Mouse (Mus musculus) cerebral cortex, adult 2 months (tissue): ENCODE data around the gene Zfp13.

Source experiments
- WGBS: fragments of 180-500 bp; shearing (Covaris S2); methylation state at CpG from one replicate; pipeline ENCODE4 v1.1.7; 2018; 5-methylcytosine and 5-hydroxymethylcytosine counted together

Gene Zfp13

DNA sequence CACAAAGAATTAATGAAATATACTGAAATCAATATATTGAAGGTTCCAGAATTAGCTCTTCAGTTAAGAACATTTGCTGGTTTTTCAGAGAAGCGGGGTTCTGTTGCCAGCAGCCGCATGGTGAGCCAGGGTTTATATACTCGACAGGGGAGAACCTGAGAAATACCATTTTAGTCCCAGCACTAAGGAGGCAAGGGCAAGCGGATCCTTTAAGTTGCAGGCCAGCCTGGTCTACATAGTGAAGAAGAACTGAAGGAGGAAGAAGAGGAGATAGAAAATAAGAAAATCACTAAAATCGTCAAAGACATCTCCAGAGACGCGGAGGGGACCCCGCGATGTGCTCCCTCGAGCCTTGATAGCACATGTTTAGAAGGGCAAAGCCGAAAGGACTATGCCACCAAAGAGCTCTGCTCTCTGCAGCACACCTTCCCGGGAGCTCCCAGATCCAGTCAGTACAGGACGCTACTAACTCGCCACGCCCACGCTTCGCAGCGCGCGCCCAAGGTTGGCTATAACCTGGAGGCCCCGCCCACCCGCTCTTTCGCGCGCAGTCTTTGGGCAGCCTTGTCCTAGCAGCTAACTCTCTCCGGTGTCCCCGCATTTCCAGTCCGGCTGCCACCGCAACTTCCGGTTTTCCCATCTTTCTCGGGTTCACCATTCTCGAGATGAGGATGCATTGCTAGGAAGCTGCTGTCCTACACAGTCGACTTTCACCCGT is 6.9 kb downstream of the Zfp13 start:
- 4% methylated on average over 34 of the region's 34 CpGs for WGBS

DNA sequence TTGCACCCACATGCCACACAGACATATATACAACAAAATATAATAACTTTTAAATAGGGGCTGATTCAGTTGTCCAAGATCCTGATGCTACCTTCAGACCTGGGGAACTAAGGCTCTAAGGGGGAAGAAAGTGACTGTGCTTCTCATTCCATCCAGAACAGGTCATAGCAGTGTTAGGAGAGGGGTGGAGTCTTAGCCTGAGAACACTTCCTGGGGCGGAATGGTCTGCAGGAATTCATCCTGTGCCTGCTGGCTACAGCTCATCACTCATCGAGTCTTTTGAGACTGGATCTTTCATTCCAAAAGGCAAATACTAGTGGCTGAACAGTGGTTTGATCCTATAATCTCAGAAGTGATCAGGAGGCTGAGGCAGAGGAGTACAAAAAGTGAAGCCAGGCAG is 12.0 kb downstream of the Zfp13 start:
- WGBS, result 60% methylated on average over 2 of the region's 2 CpGs

DNA sequence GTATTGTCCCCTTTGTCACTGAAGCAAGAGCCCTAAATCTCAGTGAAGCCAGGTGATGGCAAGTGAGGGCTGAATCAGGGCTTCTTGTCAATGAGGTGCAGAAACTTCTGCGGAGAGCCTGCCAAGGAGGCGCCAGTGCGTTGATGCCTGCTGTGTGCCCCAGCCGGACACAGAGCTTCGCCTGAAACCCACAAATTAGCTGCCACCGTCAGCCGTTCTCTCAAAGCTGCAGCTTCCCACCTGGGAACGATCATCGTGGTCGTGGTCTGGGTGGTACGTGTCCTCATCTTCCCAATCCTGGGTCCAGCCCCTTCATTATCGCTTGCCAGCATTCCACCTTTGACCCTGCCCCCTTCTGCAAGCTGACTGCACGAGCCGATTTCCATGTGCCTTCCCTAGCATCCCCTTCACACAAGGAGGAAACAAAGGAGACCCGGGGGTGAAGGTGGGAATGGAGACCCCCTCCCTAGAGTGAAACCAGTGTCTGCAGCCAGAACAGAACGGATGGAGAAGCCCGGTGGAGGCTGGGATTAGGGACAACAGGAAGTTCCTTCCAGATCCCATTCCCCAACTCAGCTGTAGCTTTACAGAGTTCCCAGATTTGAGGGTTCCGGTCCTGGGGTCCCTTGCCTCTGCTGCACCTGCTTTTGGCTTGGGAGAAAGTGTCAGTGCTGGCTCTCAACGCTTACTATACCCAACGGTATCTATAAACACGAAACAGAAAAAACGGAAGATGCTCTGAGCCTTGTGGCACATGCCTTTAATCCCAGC is 13.4 kb downstream of the Zfp13 start:
- 0% methylated on average over 22 of the region's 22 CpGs for WGBS

DNA sequence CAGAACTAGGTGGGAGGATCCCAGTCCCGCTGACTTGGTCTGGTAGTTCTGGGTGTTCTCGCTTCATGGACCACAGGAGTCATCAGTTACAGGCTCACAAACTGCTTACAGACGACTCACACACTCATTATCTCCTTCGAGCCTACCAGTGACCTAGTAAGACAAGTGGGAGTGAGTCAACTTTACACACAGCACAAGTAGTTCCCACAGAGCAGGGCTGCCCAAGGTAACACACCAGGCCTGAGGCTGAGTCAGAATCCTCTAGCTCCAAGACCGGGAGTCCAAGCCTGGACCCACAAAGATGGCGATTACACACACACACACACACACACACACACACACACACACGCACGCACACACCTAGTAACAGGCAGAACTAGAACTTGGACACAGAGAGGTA is 14.5 kb downstream of the Zfp13 start:
- WGBS, result 83% methylated on average over 8 of the region's 8 CpGs

DNA sequence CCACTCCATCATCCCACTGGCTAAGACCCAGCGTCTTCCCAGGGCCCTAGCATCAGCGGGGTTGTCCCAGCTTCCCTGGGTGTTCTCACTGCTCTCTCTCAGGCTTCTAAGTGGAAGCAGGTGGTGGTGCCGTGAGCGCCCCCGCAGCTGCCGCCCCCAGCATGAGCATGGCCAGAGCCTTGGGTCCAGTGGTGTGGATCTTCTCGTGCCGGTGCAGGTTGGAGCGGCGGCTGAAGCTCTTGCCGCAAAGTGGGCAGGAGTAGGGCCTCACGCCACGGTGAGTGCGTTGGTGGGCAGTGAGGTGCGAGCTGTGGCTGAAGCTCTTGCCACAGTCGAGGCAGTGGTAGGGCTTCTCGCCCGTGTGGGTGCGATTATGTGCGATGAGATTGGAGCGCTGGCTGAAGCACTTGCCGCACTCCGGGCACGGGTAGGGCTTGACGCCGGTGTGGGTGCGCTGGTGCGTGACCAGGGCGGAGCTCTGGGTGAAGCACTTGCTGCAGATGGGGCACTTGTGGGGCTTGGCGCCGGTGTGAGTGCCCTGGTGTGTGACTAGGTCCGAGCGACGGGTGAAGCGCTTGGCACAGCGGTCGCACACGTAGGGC is 23.2 kb downstream of the Zfp13 start:
- WGBS, result 94% methylated on average over 38 of the region's 38 CpGs

DNA sequence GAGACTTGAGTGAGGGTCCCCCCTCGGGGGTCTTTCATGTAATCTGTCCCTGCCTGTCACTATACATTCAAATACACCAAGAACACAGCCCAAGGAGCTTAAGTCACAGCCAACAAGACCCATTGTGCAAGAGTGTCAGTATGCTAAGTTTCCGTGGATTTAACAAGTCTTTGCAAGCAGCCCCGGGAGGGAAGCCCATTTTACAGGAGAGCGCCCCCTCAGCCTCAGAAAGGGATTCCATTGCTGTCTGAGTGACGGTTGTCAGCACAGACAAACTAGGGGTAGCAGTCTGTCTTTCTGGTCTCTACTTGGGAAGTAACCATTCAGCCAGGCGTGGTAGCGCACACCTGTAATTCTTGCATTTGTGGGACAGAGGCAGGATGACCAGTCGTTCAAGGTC is 25.2 kb downstream of the Zfp13 start:
- 95% methylated on average over 8 of the region's 8 CpGs for WGBS

DNA sequence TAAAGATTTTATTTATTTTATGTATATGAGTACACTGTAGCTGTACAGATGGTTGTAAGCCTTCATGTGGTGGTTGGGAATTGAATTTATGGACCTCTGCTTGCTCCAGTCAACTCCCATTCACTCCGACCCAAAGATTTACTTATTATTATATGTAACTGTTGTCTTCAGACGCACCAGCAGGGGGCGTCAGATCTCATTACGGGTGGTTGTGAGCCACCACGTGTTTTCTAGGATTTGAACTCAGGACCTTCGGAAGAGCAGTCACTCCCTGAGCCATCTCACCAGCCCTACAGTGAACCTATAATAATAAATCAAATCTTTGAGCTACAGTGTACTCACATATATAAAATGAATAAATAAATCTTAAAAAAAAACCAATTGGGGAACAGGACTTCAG is 27.2 kb downstream of the Zfp13 start:
- 85% methylated on average over 6 of the region's 6 CpGs for WGBS

DNA sequence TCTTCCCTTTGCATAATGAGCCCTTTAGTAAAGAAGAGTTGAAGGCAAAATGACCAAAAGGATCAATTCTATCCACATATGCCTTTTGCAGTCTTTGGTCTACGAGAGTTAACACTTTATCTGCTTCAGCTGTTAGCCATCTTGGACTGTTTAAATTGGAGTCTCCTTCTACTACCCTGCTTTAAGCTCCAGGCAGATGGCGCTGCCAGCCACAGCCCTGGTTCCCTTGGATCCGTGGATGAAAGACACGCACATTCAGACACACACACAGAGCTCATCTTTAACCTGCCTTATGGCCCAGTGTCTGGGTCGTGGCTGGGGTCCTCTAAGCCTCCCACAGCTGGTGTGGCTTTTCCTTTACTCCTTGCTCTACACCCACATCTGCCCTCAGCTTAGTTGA is 28.2 kb downstream of the Zfp13 start:
- WGBS, result 8% methylated on average over 5 of the region's 5 CpGs

DNA sequence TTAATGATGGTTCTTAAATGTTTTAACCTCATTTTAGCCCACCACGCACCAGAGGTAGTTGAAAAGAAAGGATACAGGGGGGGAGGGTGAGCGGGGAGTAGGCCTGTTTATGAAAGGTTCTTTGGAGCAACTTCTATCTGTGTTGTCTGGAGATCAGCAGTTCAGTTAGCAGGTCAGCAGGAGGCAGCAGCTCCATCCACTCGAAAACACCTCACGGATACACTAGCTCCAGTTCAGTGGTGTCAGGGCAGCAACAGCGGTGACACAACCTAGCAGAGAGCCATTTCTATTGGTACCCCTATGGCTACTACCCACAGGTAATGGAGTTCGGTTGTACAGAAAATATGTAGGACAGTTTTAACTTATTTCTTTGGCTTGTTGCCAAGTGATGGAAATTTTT is 29.3 kb downstream of the Zfp13 start:
- WGBS, result 34% methylated on average over 6 of the region's 6 CpGs

DNA sequence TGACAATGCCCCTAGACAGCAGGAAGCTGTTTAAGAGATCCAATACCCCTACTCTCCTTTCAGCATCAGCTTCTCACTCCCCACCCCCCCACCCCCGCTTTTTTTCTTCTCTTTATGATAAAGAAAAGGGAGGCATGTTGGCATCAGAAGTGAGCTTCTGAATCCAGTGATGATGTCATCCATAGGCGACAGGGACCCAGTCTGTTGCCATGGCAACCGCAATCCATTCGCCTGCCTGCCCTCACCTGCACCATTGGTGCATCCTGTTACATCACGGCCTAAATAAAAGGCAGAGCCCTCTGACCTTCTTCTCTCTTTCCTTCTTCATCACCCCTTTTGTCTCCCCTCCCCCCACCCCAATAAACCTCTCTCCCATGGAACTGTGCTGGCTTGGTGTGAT is 30.9 kb downstream of the Zfp13 start:
- 23% methylated on average over 5 of the region's 5 CpGs for WGBS

DNA sequence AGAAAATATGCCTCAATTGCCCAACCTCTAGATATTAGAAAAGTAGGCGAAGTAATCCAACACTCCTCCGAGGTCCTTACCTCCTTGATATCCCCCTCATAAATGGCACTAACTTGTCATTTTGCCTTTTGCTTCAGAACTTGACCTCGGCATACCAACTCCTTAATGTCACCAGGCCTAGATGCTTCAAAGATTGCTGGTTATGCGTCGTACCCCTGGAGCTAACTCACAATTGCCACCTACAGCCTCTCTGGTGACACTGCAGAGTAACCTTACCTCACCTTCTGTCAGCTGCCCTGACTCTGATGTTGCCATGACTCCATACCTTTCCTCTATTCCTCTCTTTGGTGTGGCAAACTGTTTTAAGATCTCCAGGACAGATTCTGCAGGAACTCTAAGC is 32.5 kb downstream of the Zfp13 start:
- 57% methylated on average over 5 of the region's 5 CpGs for WGBS

DNA sequence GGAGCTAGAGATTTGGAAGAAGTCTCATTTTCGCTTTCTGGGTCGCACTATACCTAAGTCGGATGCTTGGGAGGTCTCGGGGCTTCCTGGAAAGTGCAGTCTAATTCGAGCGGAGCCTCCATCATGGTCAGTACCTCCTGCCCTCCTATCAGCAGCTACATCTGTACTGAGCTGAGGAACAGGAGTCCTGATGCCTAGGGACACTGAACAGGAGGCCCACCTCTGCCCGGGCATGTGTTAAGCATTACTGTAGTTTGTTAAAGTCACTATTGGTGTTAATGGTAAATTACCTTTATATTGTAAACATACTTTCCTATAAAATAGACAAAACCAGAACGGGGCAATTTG is 34.9 kb downstream of the Zfp13 start:
- WGBS, result 2% methylated on average over 8 of the region's 8 CpGs

DNA sequence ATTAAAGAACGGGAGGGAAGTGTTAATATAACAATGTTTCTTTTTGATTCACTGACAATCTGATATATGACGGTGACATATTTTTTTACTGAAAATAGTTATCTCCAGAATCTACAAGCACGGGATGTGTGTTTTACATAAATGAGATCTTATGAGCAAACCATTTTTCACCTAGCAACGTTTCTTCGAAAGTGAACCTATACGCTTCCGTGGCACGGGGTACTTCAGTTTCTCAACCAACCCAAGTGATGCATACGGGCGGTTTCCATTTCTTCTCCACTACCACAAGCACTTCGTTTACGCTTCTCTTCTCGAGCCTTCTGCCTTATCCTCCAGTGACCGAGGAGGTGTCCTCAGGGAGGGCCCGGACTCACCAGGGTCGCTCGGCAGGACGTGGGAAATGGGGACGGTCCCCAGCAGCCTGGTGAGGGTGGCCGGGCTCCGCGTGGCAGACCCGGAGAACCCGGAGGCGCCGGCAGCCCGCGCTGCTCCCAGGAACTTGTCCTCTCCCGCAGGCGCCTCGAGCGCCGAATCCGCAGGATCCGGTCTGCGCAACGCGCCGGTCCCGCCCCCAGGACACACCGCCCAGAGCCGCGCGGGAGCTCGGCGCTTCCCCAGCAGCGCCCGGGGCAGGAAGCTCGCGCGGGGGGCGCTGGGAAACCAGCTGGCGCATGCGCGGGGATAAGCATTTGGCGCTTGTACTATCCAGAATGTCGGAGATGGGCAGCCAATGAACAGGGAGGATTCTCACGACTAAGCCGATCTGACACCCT is 35.5 kb downstream of the Zfp13 start, which contains the start of gene Zfp213:
Zfp213 (minus strand) TSS at position 644 of the 773 bp plus-strand sequence.
- under 1% methylated on average over 59 of the region's 59 CpGs for WGBS

DNA sequence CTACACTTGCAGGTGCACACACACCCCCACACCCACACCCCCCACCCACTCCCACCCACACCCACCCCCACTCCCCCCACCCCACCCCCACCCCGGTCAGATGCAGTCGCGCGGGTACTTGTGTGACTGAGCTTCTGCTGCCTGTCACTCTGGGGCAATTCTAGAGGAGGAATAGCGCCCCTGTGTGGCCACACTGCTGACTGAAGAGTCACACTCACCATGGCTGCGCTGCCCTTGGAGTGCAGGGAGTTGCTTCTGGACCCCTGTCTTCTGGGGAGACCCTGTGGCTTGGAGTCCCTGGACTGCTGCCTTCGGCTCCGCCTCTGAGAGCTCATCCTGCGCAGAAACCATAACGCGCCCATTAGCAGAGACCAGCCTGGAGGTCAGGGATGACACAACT is 39.5 kb downstream of the Zfp13 start:
- WGBS, result 48% methylated on average over 11 of the region's 11 CpGs

DNA sequence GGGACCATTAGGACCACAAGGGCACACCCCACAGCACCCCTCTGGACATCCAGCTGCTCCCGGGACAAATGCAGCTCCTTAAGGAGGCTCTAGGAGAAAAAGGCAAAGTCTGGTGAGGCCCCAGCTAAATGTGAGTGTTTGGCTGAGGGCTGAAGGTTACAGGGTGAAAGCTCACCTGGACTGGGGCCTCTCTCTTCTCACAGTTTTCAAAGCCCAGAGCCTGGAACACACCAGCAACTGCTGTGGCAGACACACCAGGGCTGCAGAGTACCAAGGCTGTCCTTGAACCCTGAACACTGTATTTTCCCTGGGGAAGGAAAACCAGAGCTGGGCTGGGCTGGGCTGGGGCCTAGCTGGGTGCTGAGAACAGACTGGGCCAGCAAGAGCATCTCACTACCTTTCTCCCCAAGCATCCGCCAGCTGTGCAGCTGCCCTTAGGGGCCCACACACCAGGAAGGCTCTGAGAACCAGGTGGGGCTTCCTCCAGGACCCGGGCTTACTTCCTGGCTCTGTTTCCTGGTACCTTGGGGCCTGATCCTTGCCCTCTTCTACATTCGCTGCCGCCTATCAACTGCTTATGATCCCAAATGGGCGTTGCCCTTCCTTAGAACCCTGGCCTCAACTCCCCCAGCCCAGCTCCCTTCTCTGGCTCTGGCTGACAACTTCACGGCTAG is 43.9 kb downstream of the Zfp13 start:
- 76% methylated on average over 7 of the region's 7 CpGs for WGBS

DNA sequence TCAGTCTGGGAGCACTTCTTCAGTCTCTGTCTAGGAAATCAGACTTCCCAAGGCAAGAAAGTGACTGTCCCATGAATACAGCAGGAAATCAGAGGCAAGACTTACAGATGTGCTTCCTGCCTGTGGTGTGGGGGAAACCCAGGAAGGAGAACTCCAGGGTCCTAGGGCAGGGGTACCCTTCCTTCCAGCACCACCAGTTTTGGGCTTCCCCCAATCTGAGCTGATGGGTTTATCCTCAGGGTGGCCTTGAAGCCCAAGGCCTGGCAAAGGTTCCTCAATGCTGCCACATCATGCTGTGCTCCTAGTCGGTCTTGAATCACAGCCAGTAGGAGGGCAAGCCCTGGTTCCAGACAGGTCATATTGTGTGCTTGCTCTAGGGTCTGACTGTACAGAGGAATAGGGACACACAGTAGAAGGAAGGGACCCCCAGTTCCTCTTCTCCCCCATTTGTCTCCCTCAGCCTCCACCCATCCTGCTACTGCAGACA is 45.6 kb downstream of the Zfp13 start:
- 78% methylated on average over 1 of the region's 1 CpGs for WGBS

DNA sequence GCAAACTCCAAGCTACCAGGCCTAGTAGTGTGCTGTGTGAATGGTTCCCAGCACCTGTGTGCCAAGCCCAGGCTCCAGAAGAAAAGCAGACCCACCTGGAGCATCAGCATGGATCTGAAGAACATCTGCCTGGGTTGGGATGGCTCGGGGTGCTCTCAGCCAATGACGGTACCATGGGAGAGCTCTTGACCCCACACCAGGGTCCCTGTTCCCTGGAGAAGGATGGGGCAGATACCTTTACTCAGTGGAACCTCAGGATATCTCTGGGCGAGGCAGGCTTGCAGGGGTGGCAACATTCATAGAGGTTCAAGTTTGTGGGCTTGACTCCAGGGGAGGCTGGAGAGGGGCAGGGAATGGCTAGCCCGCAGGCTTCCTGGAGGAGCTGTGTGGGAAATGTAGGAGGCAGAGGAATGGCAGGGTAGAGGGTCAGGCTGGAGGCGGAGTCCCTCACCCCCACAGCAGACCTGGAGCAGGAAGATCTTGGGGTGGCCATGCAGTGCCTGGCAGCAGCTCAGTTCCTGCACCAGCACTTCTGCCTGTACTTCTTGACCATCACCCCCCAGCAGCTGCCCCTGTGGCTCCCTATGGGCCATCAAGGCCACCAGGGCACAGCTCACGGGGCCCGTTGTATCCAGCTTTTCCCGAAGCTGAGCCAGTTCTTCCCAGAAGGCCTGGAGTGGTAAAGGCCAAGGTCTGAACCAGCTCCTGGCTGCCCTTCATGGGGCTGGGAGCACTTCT is 46.2 kb downstream of the Zfp13 start:
- WGBS, result 87% methylated on average over 8 of the region's 8 CpGs

DNA sequence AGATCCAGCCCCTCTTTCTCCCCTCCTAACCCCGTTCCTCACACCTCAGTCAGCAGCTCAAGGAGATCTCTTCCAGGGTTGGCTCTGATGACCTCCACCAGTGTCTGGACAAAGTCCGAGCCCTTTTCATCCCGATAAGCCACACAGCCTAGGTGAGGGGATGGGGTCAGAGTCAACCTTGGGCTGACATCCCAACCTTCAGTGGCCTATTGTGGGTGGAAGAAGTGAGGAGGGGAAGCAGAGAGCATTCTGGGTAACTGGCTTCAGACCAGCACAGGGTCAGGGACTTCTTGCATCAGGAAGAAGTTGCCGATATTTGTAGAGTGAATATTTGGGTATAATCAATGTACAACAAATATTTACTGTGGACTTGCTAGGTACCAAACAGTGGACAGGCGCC is 47.3 kb downstream of the Zfp13 start:
- WGBS, result 77% methylated on average over 5 of the region's 5 CpGs

DNA sequence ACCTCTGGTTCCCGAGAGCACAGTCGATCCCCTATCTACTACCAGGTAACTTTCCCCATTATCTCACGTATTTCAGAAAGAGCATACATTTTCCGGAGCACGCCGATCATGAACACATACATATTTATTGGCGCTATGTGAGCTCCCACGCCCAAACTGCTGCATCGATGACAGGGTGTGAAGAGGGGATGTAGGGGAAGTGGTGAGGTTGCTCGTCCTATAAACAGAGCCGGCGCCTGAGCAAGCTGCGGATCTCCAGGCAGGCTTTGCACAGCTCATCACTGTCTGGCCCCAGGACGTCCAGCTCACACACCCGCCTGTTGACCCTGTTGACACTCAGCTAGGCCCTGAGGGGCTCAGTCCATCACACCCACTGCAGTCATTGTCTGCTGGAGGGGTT is 48.4 kb downstream of the Zfp13 start:
- WGBS, result 2% methylated on average over 15 of the region's 15 CpGs

DNA sequence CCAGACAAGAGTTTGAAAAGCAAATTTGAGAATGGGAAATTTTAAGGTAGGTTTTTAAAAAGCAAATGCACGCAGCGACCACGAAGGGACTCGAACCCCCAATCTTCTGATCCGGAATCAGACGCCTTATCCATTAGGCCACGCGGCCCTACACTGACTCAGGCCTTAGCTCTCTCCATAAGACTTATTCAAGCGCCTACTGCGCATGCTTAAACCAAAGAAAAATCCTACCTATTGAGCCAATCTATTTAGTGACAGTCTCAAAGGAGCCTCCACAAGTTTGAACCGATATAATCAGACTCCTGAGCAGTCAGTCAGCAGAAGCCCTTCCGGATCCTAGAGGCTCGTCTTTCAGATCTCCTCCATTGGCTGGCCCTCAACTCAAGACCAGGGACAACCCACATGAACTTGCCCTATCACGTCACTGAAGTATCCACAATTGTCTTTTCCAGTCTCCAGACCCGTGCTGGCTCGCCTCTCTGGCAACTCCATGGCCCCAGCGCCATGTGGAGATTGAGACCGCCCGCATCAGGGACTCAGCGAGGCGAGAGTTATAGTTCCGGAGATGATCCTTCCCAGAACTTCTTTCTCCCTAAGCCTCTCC is 49.0 kb downstream of the Zfp13 start:
- WGBS, result under 1% methylated on average over 22 of the region's 22 CpGs
